ENCODE assay signal across 8 mouse cellular contexts in genomic region chr10:71344579-71345143, GRCm38 (mm10). TPM values are rescaled to one million over a fixed set of nuclear protein-coding genes. Genes with fewer than 3 reads are reported as not detected.
DNase-seq lines count a peak whose midpoint lies in the region; ATAC-seq and TF ChIP-seq lines count a peak whose summit lies in the region.

Gene Cisd1 (minus strand): TSS chr10:71344954.

- peak within 1 kb of the TSS; percentile 32; the same call in 1 of the 2 replicates for H3K27ac ChIP-seq in heart, embryonic 11.5 days (ENCODE audit: low read depth, low read length)
- H3K27ac ChIP-seq in kidney, embryonic 16.5 days (ENCODE audit: low read length), result peak within 1 kb of the TSS; percentile 79
- H3K27ac ChIP-seq in liver, adult 2 months (replicated peaks; ENCODE audit: insufficient read depth, low read depth, low read length), result peak within 1 kb of the TSS; percentile 97

- H3K27me3 ChIP-seq in heart, embryonic 11.5 days (ENCODE audit: control insufficient read depth, insufficient read depth, low read length), result no peaks in the 10 kb centered on the region
- H3K27me3 ChIP-seq in kidney, embryonic 16.5 days (ENCODE audit: insufficient read depth, low read length), result no peaks in the 10 kb centered on the region
- no peaks in the 10 kb centered on the region for H3K27me3 ChIP-seq in liver, adult 2 months (ENCODE audit: control insufficient read depth, insufficient read depth, low read length)
- H3K27me3 ChIP-seq in myocyte (ENCODE audit: control insufficient read depth, insufficient read depth, insufficient read length), result no peaks in the 10 kb centered on the region
- H3K27me3 ChIP-seq in splenic B cell, adult 2 months (ENCODE audit: control insufficient read depth, insufficient read depth, low read length, poor library complexity, severe bottlenecking), result no peaks in the 10 kb centered on the region

- peak; percentile 85 for TF ChIP-seq POLR2A in liver, adult 2 months (IDR thresholded peaks at IDR 0.05; ENCODE audit: extremely low read depth, insufficient read depth, low read length)
- peak; percentile 92 for TF ChIP-seq POLR2A in myocyte (IDR thresholded peaks at IDR 0.05; ENCODE audit: insufficient read length, low read depth)

- no peak for TF ChIP-seq CTCF in liver, adult 2 months (IDR thresholded peaks at IDR 0.05; ENCODE audit: low read depth, low read length)

- H3K79me2 ChIP-seq in liver, adult 2 months (ENCODE audit: control insufficient read depth, insufficient read depth, low read length), result peaks cover 18% of the 10 kb centered on the region; the same call in 1 of the 2 replicates
- peaks cover 37% of the 10 kb centered on the region for H3K79me2 ChIP-seq in myocyte (ENCODE audit: control insufficient read depth, insufficient read depth)

- H3K4me2 ChIP-seq in heart, embryonic 11.5 days, result peak within 1 kb of the TSS; percentile 87
- H3K4me2 ChIP-seq in kidney, embryonic 16.5 days (replicated peaks; ENCODE audit: low read depth, low read length), result peak within 1 kb of the TSS; percentile 84
- peak within 1 kb of the TSS; percentile 92 for H3K4me2 ChIP-seq in myocyte (ENCODE audit: low read depth)

- H3K4me1 ChIP-seq in heart, embryonic 11.5 days (ENCODE audit: control insufficient read depth, insufficient read depth, low read length), result peaks cover 9% of the 10 kb centered on the region
- H3K4me1 ChIP-seq in kidney, embryonic 16.5 days (ENCODE audit: insufficient read depth, low read length), result peaks cover 42% of the 10 kb centered on the region
- peaks cover 26% of the 10 kb centered on the region for H3K4me1 ChIP-seq in liver, adult 2 months (ENCODE audit: control insufficient read depth, insufficient read depth, low read length)

- peak; percentile 71 for ATAC-seq in erythroblast, adult 5-6 weeks (replicated peaks; ENCODE audit: low FRiP score, poor library complexity, severe bottlenecking)
- ATAC-seq in heart, embryonic 11.5 days (replicated peaks; ENCODE audit: insufficient number of reproducible peaks, low FRiP score, low TSS enrichment), result peak; percentile 80
- peak; percentile 73 for ATAC-seq in kidney, embryonic 16.5 days (ENCODE audit: low FRiP score, low TSS enrichment)

- no peaks in the 10 kb centered on the region for H3K9me3 ChIP-seq in heart, embryonic 11.5 days (replicated peaks; ENCODE audit: control insufficient read depth, low read length)
- H3K9me3 ChIP-seq in kidney, embryonic 16.5 days (ENCODE audit: low read length), result no peaks in the 10 kb centered on the region

- H3K36me3 ChIP-seq in heart, embryonic 11.5 days (ENCODE audit: control insufficient read depth, insufficient read depth, low read length), result no peaks in the 10 kb centered on the region
- H3K36me3 ChIP-seq in kidney, embryonic 16.5 days (ENCODE audit: insufficient read depth, low read length), result no peaks in the 10 kb centered on the region
- no peaks in the 10 kb centered on the region; the same call in 1 of the 2 replicates for H3K36me3 ChIP-seq in liver, adult 2 months (ENCODE audit: control insufficient read depth, insufficient read depth, low read length)
- H3K36me3 ChIP-seq in myocyte (ENCODE audit: control insufficient read depth, insufficient read depth), result no peaks in the 10 kb centered on the region
- no peaks in the 10 kb centered on the region for H3K36me3 ChIP-seq in splenic B cell, adult 2 months (ENCODE audit: control insufficient read depth, insufficient read depth, low read length, poor library complexity, severe bottlenecking)

- H3K9ac ChIP-seq in heart, embryonic 11.5 days (ENCODE audit: low read depth, low read length), result peak within 1 kb of the TSS; percentile 94
- peak within 1 kb of the TSS; percentile 82 for H3K9ac ChIP-seq in kidney, embryonic 16.5 days (replicated peaks; ENCODE audit: low read length)
- peak within 1 kb of the TSS; percentile 98 for H3K9ac ChIP-seq in liver, adult 2 months (ENCODE audit: low read depth, low read length)

- WGBS in heart, embryonic 11.5 days (ENCODE audit: insufficient replicate concordance), result under 1% methylated on average over 57 of the region's 60 CpGs
- WGBS in kidney, embryonic 16.5 days, result under 1% methylated on average over 60 of the region's 60 CpGs
- WGBS in liver, adult 2 months, result under 1% methylated on average over 56 of the region's 60 CpGs

- peak; percentile 87 to 91 for DNase-seq in B cell, adult 2 months
- DNase-seq in brain, adult 2 months (ENCODE audit: low read depth, low spot score), result peak; percentile 98
- peak; percentile 95 for DNase-seq in liver, adult 2 months (ENCODE audit: extremely low read depth, low read depth, low spot score)
- peak; percentile 96 for DNase-seq in splenic B cell, adult 2 months (ENCODE audit: low read depth, low spot score)

- H3ac ChIP-seq in myocyte (ENCODE audit: control insufficient read depth, insufficient read length), result peak within 1 kb of the TSS; percentile 17

- peak within 1 kb of the TSS; percentile 81 for H3K4me3 ChIP-seq in heart, embryonic 11.5 days (ENCODE audit: low read depth, low read length)
- H3K4me3 ChIP-seq in kidney, embryonic 16.5 days (ENCODE audit: low read length), result peak within 1 kb of the TSS; percentile 76
- H3K4me3 ChIP-seq in liver, adult 2 months (ENCODE audit: insufficient read depth, low read depth, low read length), result peak within 1 kb of the TSS; percentile 92
- H3K4me3 ChIP-seq in myocyte, result peak within 1 kb of the TSS; percentile 45

TF ChIP-seq in myocyte, 11 proteins besides CTCF, POLR2A, EP300 and RAD21:
- TF ChIP-seq MAX (IDR thresholded peaks at IDR 0.05; ENCODE audit: low read depth), result no peak
- TF ChIP-seq MYOD1 (IDR thresholded peaks at IDR 0.05; ENCODE audit: control insufficient read depth in 1 of 3, insufficient read length in 2 of 3, low read depth in 2 of 3), result peak in 1 of 3 experiments; percentile 2
- TF ChIP-seq SRF (IDR thresholded peaks at IDR 0.05; ENCODE audit: control insufficient read depth, insufficient read length, low read depth), result peak; percentile 56
- TF ChIP-seq TCF12 (IDR thresholded peaks at IDR 0.05; ENCODE audit: insufficient read depth, poor library complexity, severe bottlenecking), result no peak
- peak; percentile 41 for TF ChIP-seq E2F4 (IDR thresholded peaks at IDR 0.05; ENCODE audit: insufficient read depth)
- peak; percentile 92 for TF ChIP-seq POLR2AphosphoS2 (IDR thresholded peaks at IDR 0.05; ENCODE audit: insufficient read length, low read depth)

RNA-seq across cellular contexts. Expression of gene Cisd1, which starts in this region (rescaled TPM):
- total RNA-seq in erythroblast, adult 5-6 weeks (2015; ENCODE audit: low replicate concordance), result 10.0 and 15.7 TPM in 2 replicates
- 3.9 and 4.1 TPM in 2 replicates for total RNA-seq in erythroblast, adult 5-6 weeks (2017; ENCODE audit: low replicate concordance)
- 158 and 161 TPM in 2 replicates for polyA plus RNA-seq in heart, embryonic 11.5 days (2014; fragmentation: Nextera tagmentation; extraction: Ambion mirVana)
- polyA plus RNA-seq in kidney, embryonic 16.5 days (2015; fragmentation: Nextera tagmentation; extraction: Ambion mirVana), result 137 and 139 TPM in 2 replicates
- total RNA-seq in liver, adult 2 months (2014; rRNA removed), result 159 and 205 TPM in 2 replicates
- polyA plus RNA-seq in liver, adult 2 months (2012; rRNA removed), result 209 and 211 TPM in 2 replicates
- polyA plus RNA-seq in myocyte (2012; fragmentation: generic; extraction: Trizol), result 124 TPM

Comparison
In these comparisons a context has a peak if more than half of its experiments do, and no peak if none do; other contexts are left out.
1. Peak in every context shown above with its lines: DNase-seq, ATAC-seq, H3K4me3 ChIP-seq and H3K27ac ChIP-seq.
2. H3K27ac ChIP-seq: peak in every context shown above with its lines; median percentile 97 in liver, adult 2 months; 79 in kidney, embryonic 16.5 days; 32 in heart, embryonic 11.5 days.